ENCODE assay signal across 23 mouse cellular contexts in the genomic region with DNA sequence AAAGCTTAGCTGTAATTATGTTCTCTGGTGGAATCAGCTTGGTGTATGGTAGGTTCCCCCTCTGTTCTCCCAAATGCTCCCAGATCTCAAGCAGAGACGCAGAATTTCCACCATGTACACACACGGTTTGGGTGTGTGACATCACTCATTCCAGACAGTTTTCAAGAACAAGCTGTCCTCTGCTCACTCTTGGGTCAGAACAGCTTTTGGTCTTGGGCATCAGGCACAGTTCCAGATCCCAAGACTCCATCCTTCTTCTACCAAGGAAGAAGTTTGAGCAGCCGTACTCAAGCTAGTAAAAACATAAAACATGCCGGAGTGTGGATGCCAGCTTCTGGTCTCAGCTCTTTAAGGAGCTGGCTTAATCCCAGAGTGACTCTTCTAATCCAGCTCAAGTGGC. TPM values are rescaled to one million over a fixed set of nuclear protein-coding genes. Genes with fewer than 3 reads are reported as not detected.
"Had no signal": no experiment of that assay in that cellular context is flagged by ENCODE, and none has a peak within 500 bp of the region (broad histone marks: within the 10 kb centered on the region; RNA-seq: fewer than 3 reads in every experiment).

No protein-coding gene starts in this region.

- H3K27me3 ChIP-seq: heart, embryonic 13.5 days; heart, embryonic 15.5 days; hindbrain, embryonic 12.5 days; intestine, embryonic 15.5 days; limb, embryonic 13.5 days; limb, embryonic 15.5 days had no signal

- H3K4me1 ChIP-seq: heart, embryonic 13.5 days; hindbrain, embryonic 12.5 days; intestine, embryonic 15.5 days; limb, embryonic 13.5 days; limb, embryonic 15.5 days had no signal

- DNase-seq: forebrain, postnatal 0 days; gastrocnemius, postnatal 14 days; gastrocnemius, postnatal 36 days; heart, adult 11 months; heart, adult 2 months; heart, postnatal 14 days; heart, postnatal 36 days; kidney, adult 18-20 months; kidney, adult 8-10 months; kidney, postnatal 10 days; kidney, postnatal 25 days; kidney, postnatal 4 days; layer of hippocampus, postnatal 36 days; left cerebral cortex, postnatal 4 days had no signal

- H3K4me3 ChIP-seq: heart, adult 2 months; heart, embryonic 13.5 days; heart, embryonic 15.5 days; hindbrain, embryonic 12.5 days; intestine, embryonic 15.5 days; layer of hippocampus, adult 2 months; limb, embryonic 13.5 days; limb, embryonic 15.5 days had no signal

- H3K36me3 ChIP-seq: heart, embryonic 13.5 days; heart, embryonic 15.5 days; hindbrain, embryonic 12.5 days; intestine, embryonic 15.5 days; limb, embryonic 13.5 days; limb, embryonic 15.5 days had no signal

- H3K27ac ChIP-seq: heart, adult 2 months; heart, embryonic 13.5 days; heart, embryonic 15.5 days; hindbrain, embryonic 12.5 days; hindbrain, embryonic 14.5 days; intestine, embryonic 15.5 days; layer of hippocampus, adult 2 months; limb, embryonic 13.5 days; limb, embryonic 15.5 days had no signal

- H3K9me3 ChIP-seq: heart, embryonic 13.5 days; heart, embryonic 15.5 days; hindbrain, embryonic 12.5 days; intestine, embryonic 15.5 days; limb, embryonic 13.5 days; limb, embryonic 15.5 days had no signal

RNA-seq across cellular contexts. Expression of a gene that starts 54.6 kb away (rescaled TPM):
- polyA plus RNA-seq: inflammation-experienced regulatory T-cells, adult 6 months had no signal
